In genomic region chr6:127865391-127865790, GRCm38 (mm10) we compare ENCODE assay signal across 25 mouse cellular contexts. TPM values are rescaled to one million over a fixed set of nuclear protein-coding genes. Genes with fewer than 3 reads are reported as not detected.
"Had no signal": no experiment of that assay in that cellular context is flagged by ENCODE, and none has a peak within 500 bp of the region (broad histone marks: within the 10 kb centered on the region; RNA-seq: fewer than 3 reads in every experiment).

No protein-coding gene starts in this region.

- ATAC-seq: hindbrain, postnatal 0 days; intestine, embryonic 16.5 days had no signal

- DNase-seq: gastrocnemius, postnatal 14 days; gastrocnemius, postnatal 36 days; heart, postnatal 10 days; heart, postnatal 36 days; kidney, adult 11 months; kidney, adult 2 months; kidney, adult 9 months; kidney, postnatal 14 days; kidney, postnatal 36 days; layer of hippocampus, adult 9-11 months; layer of hippocampus, postnatal 36 days; left cerebral cortex, postnatal 4 days; liver; liver, embryonic 13.5 days had no signal

- H3K27ac ChIP-seq: heart, embryonic 10.5 days; hindbrain, embryonic 13.5 days; hindbrain, embryonic 15.5 days; hindbrain, postnatal 0 days; kidney, embryonic 15.5 days; kidney, postnatal 0 days; limb, embryonic 12.5 days; liver, embryonic 13.5 days had no signal

- H3K4me3 ChIP-seq: heart, embryonic 10.5 days; heart, embryonic 12.5 days; hindbrain, embryonic 13.5 days; hindbrain, embryonic 15.5 days; kidney, embryonic 15.5 days; limb, embryonic 12.5 days; liver, embryonic 13.5 days had no signal

- H3K36me3 ChIP-seq: heart, embryonic 10.5 days; heart, embryonic 12.5 days; hindbrain, embryonic 13.5 days; hindbrain, embryonic 15.5 days; kidney, embryonic 15.5 days; limb, embryonic 12.5 days; liver, embryonic 13.5 days had no signal

- H3K9ac ChIP-seq: heart, embryonic 12.5 days; hindbrain, embryonic 13.5 days; hindbrain, embryonic 15.5 days; kidney, embryonic 15.5 days; limb, embryonic 12.5 days; liver, embryonic 13.5 days had no signal

- H3K4me2 ChIP-seq: heart, embryonic 12.5 days; hindbrain, embryonic 13.5 days; hindbrain, embryonic 15.5 days; kidney, embryonic 15.5 days; limb, embryonic 12.5 days; liver, embryonic 11.5 days; liver, embryonic 13.5 days had no signal

- H3K9me3 ChIP-seq: heart, embryonic 10.5 days; heart, embryonic 12.5 days; hindbrain, embryonic 13.5 days; hindbrain, embryonic 15.5 days; kidney, embryonic 15.5 days; limb, embryonic 12.5 days; liver, embryonic 13.5 days had no signal

- H3K27me3 ChIP-seq: heart, embryonic 12.5 days; hindbrain, embryonic 13.5 days; hindbrain, embryonic 15.5 days; kidney, embryonic 15.5 days; limb, embryonic 12.5 days; liver, embryonic 13.5 days had no signal

- H3K4me1 ChIP-seq: heart, embryonic 10.5 days; heart, embryonic 12.5 days; hindbrain, embryonic 15.5 days; liver, embryonic 13.5 days had no signal

RNA-seq across cellular contexts. Expression of gene Tspan11, which starts 22.0 kb away (rescaled TPM):
- total RNA-seq: hematopoietic stem cell, adult 5-6 weeks had no signal
